8 mouse cellular contexts compared by ENCODE assay signal in the genomic region with DNA sequence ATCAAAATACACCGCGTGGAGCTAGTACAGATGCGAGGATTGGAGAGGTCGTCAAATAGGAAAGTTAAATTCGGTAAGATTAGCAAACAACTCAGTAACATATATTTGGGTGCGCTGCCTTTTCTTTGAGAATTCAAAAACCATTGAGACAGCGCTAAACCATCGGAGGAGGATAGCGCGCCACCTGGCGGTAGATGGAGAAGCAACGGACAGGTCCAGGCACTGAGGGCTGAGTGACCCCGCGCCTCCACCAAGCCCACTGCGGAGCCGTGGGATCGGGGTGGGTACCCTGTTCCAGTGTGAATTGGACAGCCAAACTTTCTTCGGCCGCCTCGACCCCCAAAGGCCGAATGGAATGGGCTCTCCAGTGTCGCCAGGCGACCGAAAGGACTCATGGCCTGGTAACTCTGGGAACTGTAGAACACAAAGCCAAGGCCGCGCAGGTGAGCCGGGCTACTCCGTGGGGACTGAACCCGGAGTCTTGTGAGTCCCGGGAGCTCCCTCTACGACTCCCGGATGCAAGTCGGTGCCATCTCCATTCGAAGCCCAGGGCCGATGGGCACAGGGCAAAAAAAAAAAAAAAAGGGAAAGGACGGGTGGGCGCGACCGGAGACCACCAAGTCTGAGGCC. TPM values are rescaled to one million over a fixed set of nuclear protein-coding genes. Genes with fewer than 3 reads are reported as not detected.
DNase-seq lines count a peak whose midpoint lies in the region; ATAC-seq and TF ChIP-seq lines count a peak whose summit lies in the region.

No protein-coding gene starts in this region.

- no peaks in the 10 kb centered on the region for H3K36me3 ChIP-seq in forebrain, embryonic 12.5 days (replicated peaks)
- H3K36me3 ChIP-seq in heart, postnatal 0 days (replicated peaks; ENCODE audit: control insufficient read depth, insufficient read depth, low read length) = no peaks in the 10 kb centered on the region
- no peaks in the 10 kb centered on the region for H3K36me3 ChIP-seq in liver, embryonic 15.5 days (replicated peaks)
- H3K36me3 ChIP-seq in neural tube, embryonic 15.5 days = no peaks in the 10 kb centered on the region
- H3K36me3 ChIP-seq in testis, adult 2 months (ENCODE audit: control insufficient read depth, insufficient read depth, low read length) = no peaks in the 10 kb centered on the region

- peak overlapping the region; percentile 63; the same call in 1 of the 2 replicates for H3K9ac ChIP-seq in forebrain, embryonic 12.5 days
- no peak overlapping the region for H3K9ac ChIP-seq in heart, postnatal 0 days (replicated peaks; ENCODE audit: low read depth, low read length)
- no peak overlapping the region for H3K9ac ChIP-seq in liver, embryonic 15.5 days
- H3K9ac ChIP-seq in neural tube, embryonic 15.5 days (replicated peaks) = peak overlapping the region; percentile 66

- no peaks in the 10 kb centered on the region for H3K9me3 ChIP-seq in forebrain, embryonic 12.5 days
- H3K9me3 ChIP-seq in heart, postnatal 0 days (replicated peaks; ENCODE audit: control insufficient read depth, low read length) = no peaks in the 10 kb centered on the region
- H3K9me3 ChIP-seq in liver, embryonic 15.5 days (replicated peaks) = no peaks in the 10 kb centered on the region
- no peaks in the 10 kb centered on the region for H3K9me3 ChIP-seq in neural tube, embryonic 15.5 days (replicated peaks)

- WGBS in forebrain, embryonic 12.5 days = 4% methylated on average over 39 of the region's 39 CpGs
- WGBS in heart, postnatal 0 days = 4% methylated on average over 38 of the region's 39 CpGs
- 5% methylated on average over 39 of the region's 39 CpGs for WGBS in liver, embryonic 15.5 days (ENCODE audit: insufficient replicate concordance)
- 5% methylated on average over 39 of the region's 39 CpGs for WGBS in neural tube, embryonic 15.5 days

- TF ChIP-seq EP300 in heart, postnatal 0 days (IDR thresholded peaks at IDR 0.05; ENCODE audit: low read depth) = no peak

- peak; percentile 76 for ATAC-seq in forebrain, embryonic 12.5 days (ENCODE audit: low FRiP score)
- ATAC-seq in heart, postnatal 0 days (ENCODE audit: insufficient read depth, low read depth) = peak; percentile 56; the same call in 1 of the 2 replicates
- ATAC-seq in liver, embryonic 15.5 days (ENCODE audit: insufficient read depth) = no peak
- peak; percentile 80; the same call in 1 of the 2 replicates for ATAC-seq in neural tube, embryonic 15.5 days (ENCODE audit: low FRiP score)

- H3K27me3 ChIP-seq in forebrain, embryonic 12.5 days = peaks cover 54% of the 10 kb centered on the region
- peaks cover 53% of the 10 kb centered on the region for H3K27me3 ChIP-seq in heart, postnatal 0 days (ENCODE audit: control insufficient read depth, insufficient read depth, low read length)
- peaks cover 40% of the 10 kb centered on the region for H3K27me3 ChIP-seq in liver, embryonic 15.5 days
- peaks cover 26% of the 10 kb centered on the region for H3K27me3 ChIP-seq in neural tube, embryonic 15.5 days (replicated peaks)
- no peaks in the 10 kb centered on the region for H3K27me3 ChIP-seq in testis, adult 2 months (ENCODE audit: control insufficient read depth, insufficient read depth, low read length)

- TF ChIP-seq CTCF in heart, postnatal 0 days (IDR thresholded peaks at IDR 0.05; ENCODE audit: low read depth) = peak; percentile 82
- peak; percentile 89 for TF ChIP-seq CTCF in testis, adult 2 months (IDR thresholded peaks at IDR 0.05; ENCODE audit: control insufficient read depth, insufficient read depth, insufficient replicate concordance, low read depth, low read length)

- DNase-seq in CD8-positive naive resting alpha-beta T cell, adult 2 months (ENCODE audit: low read depth in 2 of 2, low spot score in 2 of 2) = peak; percentile 67 to 79
- DNase-seq in c-Kit-negative CD71-positive TER-119-positive erythroid progenitor cells, embryonic 14.5 days (ENCODE audit: low read depth, low spot score) = peak; percentile 29
- DNase-seq in heart, postnatal 0 days (ENCODE audit: low spot score) = peak; percentile 59
- DNase-seq in kidney, postnatal 4 days = peak; percentile 96

- H3K4me2 ChIP-seq in forebrain, embryonic 12.5 days = peak overlapping the region; percentile 80
- H3K4me2 ChIP-seq in heart, postnatal 0 days (ENCODE audit: low read depth, low read length) = peak overlapping the region; percentile 64
- H3K4me2 ChIP-seq in liver, embryonic 15.5 days = peak overlapping the region; percentile 44
- peak overlapping the region; percentile 87 for H3K4me2 ChIP-seq in neural tube, embryonic 15.5 days

- no peak for TF ChIP-seq POLR2A in testis, adult 2 months (IDR thresholded peaks at IDR 0.05; ENCODE audit: control insufficient read depth, low read depth, low read length)

- H3K4me3 ChIP-seq in forebrain, embryonic 12.5 days (replicated peaks) = peak overlapping the region; percentile 54
- H3K4me3 ChIP-seq in heart, postnatal 0 days (ENCODE audit: low read depth, low read length) = peak overlapping the region; percentile 38
- H3K4me3 ChIP-seq in liver, embryonic 15.5 days (replicated peaks) = 0 out of 2 replicates have a peak overlapping the region, but pooled peaks have one; percentile 3
- peak overlapping the region; percentile 60 for H3K4me3 ChIP-seq in neural tube, embryonic 15.5 days (replicated peaks)
- peak overlapping the region; percentile 62 for H3K4me3 ChIP-seq in testis, adult 2 months (ENCODE audit: control insufficient read depth, low read depth, low read length)

- H3K4me1 ChIP-seq in forebrain, embryonic 12.5 days = peaks cover 17% of the 10 kb centered on the region
- peaks cover 15% of the 10 kb centered on the region; the same call in 1 of the 2 replicates for H3K4me1 ChIP-seq in heart, postnatal 0 days (ENCODE audit: control insufficient read depth, insufficient read depth)
- H3K4me1 ChIP-seq in liver, embryonic 15.5 days (replicated peaks) = no peaks in the 10 kb centered on the region
- peaks cover 22% of the 10 kb centered on the region for H3K4me1 ChIP-seq in neural tube, embryonic 15.5 days
- peaks cover 9% of the 10 kb centered on the region for H3K4me1 ChIP-seq in testis, adult 2 months (ENCODE audit: control insufficient read depth, insufficient read depth, low read length)

- no peak overlapping the region for H3K27ac ChIP-seq in forebrain, embryonic 12.5 days
- no peak overlapping the region for H3K27ac ChIP-seq in heart, postnatal 0 days (ENCODE audit: low read depth)
- no peak overlapping the region for H3K27ac ChIP-seq in liver, embryonic 15.5 days (replicated peaks)
- no peak overlapping the region for H3K27ac ChIP-seq in neural tube, embryonic 15.5 days (replicated peaks)
- no peak overlapping the region for H3K27ac ChIP-seq in testis, adult 2 months (ENCODE audit: control insufficient read depth, insufficient read depth, low read depth, low read length)

RNA-seq across cellular contexts. Expression of a gene that starts 1.5 kb away (rescaled TPM):
- 33.7 and 42.6 TPM in 2 replicates for polyA plus RNA-seq in forebrain, embryonic 12.5 days (2016; fragmentation: Nextera tagmentation; extraction: Ambion mirVana)
- 8.1 and 9.9 TPM in 2 replicates for total RNA-seq in heart, postnatal 0 days (2014; rRNA removed; ENCODE audit: low replicate concordance)
- 4.1 and 5.4 TPM in 2 replicates for polyA plus RNA-seq in heart, postnatal 0 days (2015; fragmentation: Nextera tagmentation; extraction: Ambion mirVana)
- polyA plus RNA-seq in liver, embryonic 15.5 days (2015; fragmentation: Nextera tagmentation; extraction: Ambion mirVana) = 0.85 and 0.93 TPM in 2 replicates
- 35.4 and 45.5 TPM in 2 replicates for polyA plus RNA-seq in neural tube, embryonic 15.5 days (2015; fragmentation: Nextera tagmentation; extraction: Ambion mirVana)
- 134 and 135 TPM in 2 replicates for polyA plus RNA-seq in testis, adult 2 months (2012; rRNA removed)

RNA-seq across cellular contexts. Expression of a gene that starts 26.5 kb away (rescaled TPM):
- polyA plus RNA-seq in forebrain, embryonic 12.5 days (2016; fragmentation: Nextera tagmentation; extraction: Ambion mirVana) = 107 and 115 TPM in 2 replicates
- 7.0 and 18.3 TPM in 2 replicates for total RNA-seq in heart, postnatal 0 days (2014; rRNA removed; ENCODE audit: low replicate concordance)
- polyA plus RNA-seq in heart, postnatal 0 days (2015; fragmentation: Nextera tagmentation; extraction: Ambion mirVana) = 23.3 and 27.2 TPM in 2 replicates
- polyA plus RNA-seq in liver, embryonic 15.5 days (2015; fragmentation: Nextera tagmentation; extraction: Ambion mirVana) = 7.5 and 9.0 TPM in 2 replicates
- polyA plus RNA-seq in neural tube, embryonic 15.5 days (2015; fragmentation: Nextera tagmentation; extraction: Ambion mirVana) = 106 and 115 TPM in 2 replicates
- 133 TPM in 2 replicates for polyA plus RNA-seq in testis, adult 2 months (2012; rRNA removed)

Comparison
In these comparisons a context has a peak if more than half of its experiments do, and no peak if none do; other contexts are left out.
1. DNase-seq: peak in every context shown above with its lines; median percentile 96 in kidney, postnatal 4 days; 73 in CD8-positive naive resting alpha-beta T cell, adult 2 months; 59 in heart, postnatal 0 days; 29 in c-Kit-negative CD71-positive TER-119-positive erythroid progenitor cells, embryonic 14.5 days.
2. H3K4me3 ChIP-seq: peak in every context shown above with its lines; median percentile 62 in testis, adult 2 months; 60 in neural tube, embryonic 15.5 days; 54 in forebrain, embryonic 12.5 days; 38 in heart, postnatal 0 days; 3 in liver, embryonic 15.5 days.
3. H3K9ac ChIP-seq: peak in forebrain, embryonic 12.5 days (single experiment) and neural tube, embryonic 15.5 days (single experiment); none in heart, postnatal 0 days (single experiment) and liver, embryonic 15.5 days (single experiment).
4. Peak in every context shown above with its lines, with median percentiles within 50 percentile points of each other: H3K4me2 ChIP-seq.